Mouse (Mus musculus) left cerebral cortex, adult 2 months (tissue): ENCODE data around the gene E4f1. TPM values are rescaled to one million over a fixed set of nuclear protein-coding genes. Genes with fewer than 3 reads are reported as not detected.

ENCODE experiments used
- DNase-seq, 2 experiments: peaks; one replicate each; pipeline ENCODE4 v3.0.0; 2021 to 2022; ENCODE audit warnings: low spot score in 2 of 2, mixed read lengths in 1 of 2; ENCODE audit errors: extremely low spot score in 1 of 2
- H3K27ac ChIP-seq: fragments of 200-600 bp; 2 replicates; pipeline ENCODE4 v1.8.1; 2022
- H3K4me3 ChIP-seq: fragments of 200-600 bp; 2 replicates; pipeline ENCODE4 v1.8.1; 2022
- CTCF ChIP-seq: fragments of 200-600 bp; IDR thresholded peaks from 2 replicates; pipeline ENCODE4 v1.8.1; 2022; ENCODE audit warnings: antibody characterized with exemption, mild to moderate bottlenecking, moderate library complexity
- intact Hi-C: fragments of 180-260 bp; cut with DNase I; formaldehyde crosslinking; loops from one replicate; pipeline ENCODE4 v1.15.1; 2025
- long read RNA-seq, 2 experiments: library from polyadenylated mRNA; stranded (forward); transcript quantifications; one replicate each; pipeline ENCODE4 v2.0.0; 2021; ENCODE audit warnings: borderline mapping rate in 2 of 2
- total RNA-seq, 2 experiments: library from RNA; stranded (reverse); gene quantifications; 2 replicates each; pipeline ENCODE4 v1.2.3; 2021

The E4f1 gene
- total RNA-seq = 10 to 100 TPM; 37.7 to 41.7 TPM
- long read RNA-seq, experiment 1, partial matches to known transcripts = 3 of 36 reads
- long read RNA-seq, experiment 1, other reads (novel, unspliced or antisense) = 30 of 36 reads
- long read RNA-seq, experiment 2, transcript E4f1-201 (14 exons, 2,574 nt) = major isoform, 6 of 40 reads
- long read RNA-seq, experiment 2, partial matches to known transcripts = 5 of 40 reads
- long read RNA-seq, experiment 2, other reads (novel, unspliced or antisense) = 29 of 40 reads

GRCm38 (mm10) chr17:24469910-24470602 lies at the start of gene E4f1, which contains the start of gene Pgp:
E4f1 (minus strand) TSS chr17:24470313.
Pgp (plus strand) TSS chr17:24470392.
- Histone ChIP-seq H3K27ac (peak within 1 kb of the TSS; percentile 92), H3K4me3 (peak within 1 kb of the TSS; percentile 81)
- peak; percentile 98 to 99 for DNase-seq
- intact Hi-C loops = no loop called here
- no peak; the same call in 1 of the 2 replicates for TF ChIP-seq CTCF

GRCm38 (mm10) chr17:24514270-24515257 lies 44.5 kb upstream of the E4f1 start:
- DNase-seq = peak in 1 of 2 experiments; percentile 22

GRCm38 (mm10) chr17:24513609-24514008 lies 43.5 kb upstream of the E4f1 start:
- TF ChIP-seq CTCF = peak; percentile 84
- intact Hi-C loops = no loop called here
- peak; percentile 65 to 79 for DNase-seq
- no peak overlapping the region; the same call in 1 of the 2 replicates for H3K27ac ChIP-seq
- no peak overlapping the region for H3K4me3 ChIP-seq

More at GRCm38 (mm10) chr17:24514270-24515257, 44.5 kb upstream of the E4f1 start:
- peak overlapping the region; percentile 15; the same call in 1 of the 2 replicates for H3K27ac ChIP-seq
- no peak for TF ChIP-seq CTCF
- H3K4me3 ChIP-seq = no peak overlapping the region
- intact Hi-C loops = no loop called here

GRCm38 (mm10) chr17:24507806-24508460 lies 37.8 kb upstream of the E4f1 start:
- no peak for TF ChIP-seq CTCF
- H3K27ac ChIP-seq = peak overlapping the region; percentile 37; the same call in 1 of the 2 replicates
- H3K4me3 ChIP-seq = no peak overlapping the region
- intact Hi-C loops = no loop called here
- DNase-seq = no peak

GRCm38 (mm10) chr17:24507129-24507664 lies 37.1 kb upstream of the E4f1 start:
- intact Hi-C loops = no loop called here
- peak in 1 of 2 experiments; percentile 28 for DNase-seq
- Histone ChIP-seq H3K4me3 (no peak overlapping the region), H3K27ac (peak overlapping the region; percentile 88)
- no peak for TF ChIP-seq CTCF

- TF ChIP-seq CTCF = peak; percentile 28
- peak overlapping the region; percentile 14; the same call in 1 of the 2 replicates for H3K4me3 ChIP-seq
- DNase-seq = peak; percentile 65 to 80
- intact Hi-C loops = no loop called here
- H3K27ac ChIP-seq = peak overlapping the region; percentile 88
Observed at GRCm38 (mm10) chr17:24506332-24507070, 36.4 kb upstream of the E4f1 start.

GRCm38 (mm10) chr17:24505286-24505955 lies 35.3 kb upstream of the E4f1 start:
- Histone ChIP-seq H3K27ac (peak overlapping the region; percentile 88), H3K4me3 (no peak overlapping the region)
- no peak for DNase-seq
- intact Hi-C loops = no loop called here
- no peak for TF ChIP-seq CTCF

GRCm38 (mm10) chr17:24504085-24504484 lies 34.0 kb upstream of the E4f1 start:
- intact Hi-C loops = no loop called here
- DNase-seq = no peak

GRCm38 (mm10) chr17:24502208-24502607 lies 32.1 kb upstream of the E4f1 start:
- Histone ChIP-seq H3K4me3 (no peak overlapping the region), H3K27ac (no peak overlapping the region)
- no peak for DNase-seq
- TF ChIP-seq CTCF = peak; percentile 8; the same call in 1 of the 2 replicates
- intact Hi-C loops = no loop called here

More at GRCm38 (mm10) chr17:24504085-24504484, 34.0 kb upstream of the E4f1 start:
- TF ChIP-seq CTCF = no peak
- Histone ChIP-seq H3K27ac (peak overlapping the region; percentile 88; the same call in 1 of the 2 replicates), H3K4me3 (no peak overlapping the region)
